Mouse (Mus musculus) E14TG2a.4 (cell line): Measurements from ENCODE around the gene Yars.

ENCODE experiments used
- CTCF ChIP-seq: conservative IDR thresholded peaks from 2 replicates; pipeline ENCODE4 v1.5.1; 2014; ENCODE audit warnings: low read length
- NANOG ChIP-seq: IDR thresholded peaks from 2 replicates; pipeline ENCODE4 v1.6.1; 2014; ENCODE audit warnings: borderline replicate concordance, low read length, mixed read lengths

DNA sequence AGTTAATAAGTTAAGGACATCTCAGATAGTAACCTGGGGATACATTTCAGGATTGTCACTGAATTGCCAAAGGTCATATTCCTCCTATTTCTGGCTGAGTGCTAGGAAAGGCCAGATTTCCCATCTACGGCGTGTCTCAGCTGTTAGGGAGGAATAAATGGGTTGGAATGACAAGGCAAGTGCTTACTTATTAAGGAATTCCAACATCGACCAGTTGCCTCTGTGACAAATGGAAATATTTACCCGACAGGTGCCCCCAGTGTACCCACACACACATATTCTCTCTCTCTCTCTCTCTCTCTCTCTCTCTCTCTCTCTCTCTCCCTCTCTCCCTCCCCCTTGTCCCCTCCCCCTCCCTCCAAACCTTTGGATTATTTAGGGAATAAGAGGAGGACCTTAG lies 43.6 kb upstream of the Yars start:
- TF ChIP-seq CTCF (no peak), NANOG (no peak)
